Mouse (Mus musculus): ENCODE data around the gene Strn3.
"Not testable (repeated sequence)": the region's sequence is repeated elsewhere in the genome, so short reads cannot be mapped to it uniquely, and the experiment has no call there.

The Strn3 gene

DNA sequence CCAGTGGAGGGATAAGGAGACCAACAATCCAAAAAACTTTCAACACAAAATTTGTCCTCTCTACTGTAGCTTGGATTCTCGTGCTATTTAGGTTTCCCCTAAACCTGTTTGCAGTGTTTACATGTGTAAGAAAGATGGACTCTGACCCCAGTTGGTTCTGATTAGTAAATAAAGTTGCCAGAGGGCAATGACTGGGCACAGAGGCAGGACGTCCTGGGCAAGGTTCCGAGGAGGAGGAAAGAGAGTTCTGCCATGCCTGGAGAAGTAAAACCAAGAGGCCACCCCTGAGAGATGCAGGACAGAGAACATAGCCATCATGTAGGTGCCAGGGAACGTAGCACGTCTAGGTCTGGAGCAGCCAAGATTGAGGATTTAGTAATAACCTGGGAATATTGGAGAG lies 79.3 kb downstream of the Strn3 start:
- DNase-seq (ENCODE audit: low spot score), result no peak

DNA sequence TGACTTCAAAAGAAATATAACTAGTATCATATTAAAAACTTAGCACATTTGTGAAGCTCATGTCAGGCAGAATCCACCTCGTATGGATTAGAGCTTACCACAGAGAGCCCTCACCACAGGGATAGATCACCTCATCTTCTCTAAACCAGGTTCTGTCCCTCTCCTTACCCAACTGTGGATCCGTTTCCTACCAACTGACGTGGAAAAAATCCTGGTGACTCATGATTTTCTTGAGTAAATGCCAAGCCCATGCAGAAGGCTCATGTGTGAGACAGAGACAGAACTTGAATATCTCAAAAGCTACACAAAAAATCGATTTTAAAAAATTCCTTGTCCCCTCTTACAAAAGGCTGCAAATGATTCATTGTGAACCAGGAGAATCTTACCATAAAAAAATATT lies 85.6 kb downstream of the Strn3 start:
- DNase-seq (ENCODE audit: low spot score), result no peak

DNA sequence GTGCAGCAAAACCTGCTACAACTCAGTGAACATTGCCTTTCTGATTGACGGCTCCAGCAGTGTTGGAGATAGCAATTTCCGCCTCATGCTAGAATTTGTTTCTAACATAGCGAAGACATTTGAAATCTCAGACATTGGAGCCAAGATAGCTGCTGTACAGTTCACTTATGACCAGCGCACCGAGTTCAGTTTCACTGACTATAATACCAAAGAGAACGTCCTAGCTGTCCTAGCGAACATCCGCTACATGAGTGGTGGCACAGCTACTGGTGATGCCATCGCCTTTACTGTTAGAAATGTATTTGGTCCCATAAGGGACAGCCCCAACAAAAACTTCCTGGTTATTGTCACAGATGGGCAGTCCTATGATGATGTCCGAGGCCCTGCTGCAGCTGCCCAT lies 88.4 kb downstream of the Strn3 start:
- DNase-seq (ENCODE audit: low spot score), result no peak

DNA sequence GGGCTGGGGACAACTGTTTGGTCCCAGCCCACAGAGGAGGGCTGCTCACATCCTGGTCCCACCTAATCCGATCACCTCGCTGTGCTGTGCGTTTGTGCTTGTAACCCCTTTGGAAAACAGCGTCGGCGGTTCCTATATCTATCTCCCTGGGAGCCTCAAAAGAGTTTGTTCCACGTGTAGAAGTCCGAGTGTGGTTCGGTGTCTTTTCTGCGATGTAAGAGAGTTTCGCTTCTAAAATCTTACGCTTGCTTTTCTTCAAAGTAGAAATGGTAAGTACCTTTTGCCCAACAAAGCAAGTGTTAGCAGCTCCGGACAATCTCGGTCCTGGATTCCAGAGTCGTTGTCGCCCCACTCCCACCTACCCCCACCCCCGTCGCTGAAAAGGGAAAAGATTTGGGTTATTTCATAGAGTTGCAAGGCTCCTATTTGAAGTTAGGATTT lies 97.6 kb downstream of the Strn3 start:
- peak; percentile 27 for DNase-seq (ENCODE audit: low spot score)

DNA sequence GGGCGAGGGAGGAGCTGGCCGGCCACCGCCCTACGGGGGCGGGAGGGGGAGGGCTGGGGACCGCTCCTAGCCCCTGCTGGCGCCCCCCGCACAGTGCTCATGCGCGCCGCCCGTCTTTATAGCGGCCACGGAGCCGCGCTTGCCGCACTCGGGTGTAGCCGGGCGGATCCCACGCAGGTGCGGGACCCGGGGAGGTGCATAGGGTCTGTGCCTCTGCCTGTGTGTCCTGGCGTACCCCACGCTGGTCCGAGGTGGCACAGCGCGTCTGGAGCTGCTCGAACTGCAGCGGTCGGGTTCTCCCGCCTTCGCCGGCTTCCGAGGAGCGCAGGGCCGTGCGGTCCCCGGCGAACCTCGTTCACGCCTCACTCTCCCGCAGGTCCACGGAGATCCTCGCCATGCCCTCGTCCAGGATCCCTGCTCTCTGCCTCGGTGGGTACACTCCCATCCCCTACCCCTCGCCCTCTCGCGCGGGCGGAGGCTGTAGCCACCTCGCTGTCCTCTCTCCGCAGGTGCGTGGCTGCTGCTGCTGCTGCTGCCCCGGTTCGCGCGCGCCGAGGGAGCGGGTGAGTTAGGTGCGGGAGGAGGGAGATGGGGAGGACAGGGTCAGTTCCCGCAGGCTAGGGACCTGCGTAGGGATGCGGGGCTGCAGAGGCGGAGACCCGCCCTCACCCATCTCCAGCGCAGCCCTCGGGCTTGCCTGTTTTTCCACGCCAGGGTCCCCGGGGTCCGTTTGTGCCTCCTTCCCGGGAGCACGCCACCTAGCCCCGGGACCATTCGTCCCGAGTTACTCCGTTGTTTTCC lies 98.3 kb downstream of the Strn3 start, which contains the start of gene Coch:
Gene Coch (plus strand): TSS at position 113 of the 801 bp plus-strand sequence.
- DNase-seq (ENCODE audit: low spot score), result peak; percentile 45

DNA sequence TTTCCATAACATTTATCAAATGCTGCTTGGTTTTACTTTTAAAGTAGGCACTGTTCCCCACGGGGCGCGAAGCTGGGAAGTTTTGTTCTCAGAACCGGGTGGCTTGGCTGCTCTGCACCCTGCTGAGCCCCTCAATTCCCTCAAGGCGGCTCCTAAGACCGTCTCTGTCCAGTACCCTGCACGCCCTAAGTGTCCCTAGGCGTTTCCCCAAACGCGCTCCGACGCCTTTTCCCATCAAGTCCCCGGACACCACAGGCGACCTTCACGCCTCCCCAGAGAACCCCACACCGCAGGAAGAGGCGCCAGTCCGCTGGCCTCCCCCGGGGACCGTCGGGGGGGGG lies 98.8 kb downstream of the Strn3 start:
- peak; percentile 65 for DNase-seq (ENCODE audit: low spot score)

DNA sequence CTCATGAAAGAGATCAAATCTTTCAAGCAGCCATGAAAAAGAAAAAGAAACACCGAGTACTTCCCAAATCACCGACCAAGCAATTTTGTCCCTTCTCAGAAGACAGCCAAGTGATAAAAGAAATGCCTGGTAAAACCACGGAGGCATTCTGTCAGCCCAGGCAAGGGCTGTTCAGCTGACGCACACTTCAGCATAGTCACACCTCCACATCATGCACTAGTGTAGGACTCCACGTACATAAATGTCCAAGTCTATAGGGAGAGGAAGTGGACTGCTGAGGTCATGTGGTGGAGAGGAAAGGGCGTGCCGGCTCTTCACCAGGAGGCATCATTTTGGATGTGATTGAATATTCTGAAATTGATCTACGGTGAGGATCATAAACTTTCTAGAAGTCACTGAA lies 99.8 kb downstream of the Strn3 start:
- DNase-seq (ENCODE audit: low spot score), result no peak

DNA sequence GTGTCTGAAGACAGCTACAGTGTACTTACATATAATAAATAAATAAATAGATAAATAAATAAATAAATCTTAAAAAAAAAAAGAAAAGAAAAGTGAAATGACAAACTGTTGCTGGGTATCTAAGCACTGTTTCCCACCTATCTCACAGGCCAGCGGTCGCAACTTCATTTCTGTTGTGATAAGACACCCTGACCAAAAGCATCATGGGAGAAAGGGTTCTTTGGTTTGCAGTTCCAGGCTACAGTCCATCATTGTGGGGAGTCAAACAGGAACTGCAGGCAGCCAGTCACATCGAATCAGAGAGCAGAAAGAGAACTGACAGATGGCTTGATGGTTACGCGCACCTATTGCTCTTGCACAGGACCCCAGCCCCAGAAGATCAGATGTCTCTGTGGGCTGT lies 102.4 kb downstream of the Strn3 start:
- no peak for DNase-seq (ENCODE audit: low spot score)

DNA sequence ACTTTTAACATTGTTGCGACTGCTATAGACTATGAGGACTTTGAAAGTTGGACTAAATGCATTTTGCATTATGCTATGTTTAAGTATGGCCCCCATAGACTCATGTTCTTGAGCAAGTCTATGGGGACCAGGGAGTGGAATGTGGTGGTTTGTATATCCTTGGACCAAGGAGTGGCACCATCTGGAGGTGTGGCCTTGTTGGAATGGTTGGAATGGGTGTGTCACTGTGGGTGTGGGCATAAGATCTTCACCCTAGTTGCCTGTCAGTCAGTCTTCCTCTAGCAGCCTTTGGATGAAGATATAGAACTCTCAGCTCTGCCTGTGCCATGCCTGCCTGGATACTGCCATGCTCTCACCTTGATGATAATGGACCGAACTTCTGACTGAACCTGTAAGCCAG lies 113.9 kb downstream of the Strn3 start:
- not testable (repeated sequence) for DNase-seq (ENCODE audit: low spot score)

DNA sequence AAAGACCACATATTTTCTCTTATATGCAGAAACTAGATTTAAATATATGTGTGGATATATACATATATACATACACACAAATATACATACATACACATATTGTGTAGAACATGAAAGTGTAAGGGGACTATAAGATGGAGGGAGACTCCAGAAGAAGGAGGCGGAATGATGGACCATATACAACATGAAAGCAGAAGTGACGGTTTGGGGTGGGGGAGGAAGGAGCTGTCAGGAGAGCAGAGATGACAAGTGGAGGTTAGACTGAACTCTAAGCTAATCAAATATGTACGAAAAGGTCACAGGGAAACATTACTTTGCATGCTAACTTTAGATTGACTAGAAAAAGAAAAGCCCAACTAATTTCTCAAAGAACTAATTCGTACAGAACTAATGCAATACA lies 119.0 kb downstream of the Strn3 start:
- DNase-seq (ENCODE audit: low spot score), result no peak

DNA sequence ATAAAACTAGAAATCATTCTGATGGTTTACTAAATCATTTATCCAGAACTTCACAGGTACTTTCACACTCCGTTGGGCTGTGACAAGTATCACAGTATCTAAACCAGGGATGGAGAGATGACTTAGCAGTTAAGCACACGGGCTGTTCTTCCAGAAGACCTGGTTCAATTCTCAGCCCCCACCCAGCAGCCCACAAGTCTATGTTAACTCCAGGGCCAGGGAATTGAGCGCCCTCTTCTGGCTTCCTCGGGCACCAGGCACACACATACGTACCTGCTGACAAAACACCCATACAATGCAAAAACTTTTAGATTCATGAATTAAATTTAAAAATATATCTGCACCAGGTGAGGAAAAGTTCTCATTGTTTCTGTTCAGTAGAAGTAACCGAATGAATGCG lies 121.8 kb downstream of the Strn3 start:
- DNase-seq (ENCODE audit: low spot score), result no peak

DNA sequence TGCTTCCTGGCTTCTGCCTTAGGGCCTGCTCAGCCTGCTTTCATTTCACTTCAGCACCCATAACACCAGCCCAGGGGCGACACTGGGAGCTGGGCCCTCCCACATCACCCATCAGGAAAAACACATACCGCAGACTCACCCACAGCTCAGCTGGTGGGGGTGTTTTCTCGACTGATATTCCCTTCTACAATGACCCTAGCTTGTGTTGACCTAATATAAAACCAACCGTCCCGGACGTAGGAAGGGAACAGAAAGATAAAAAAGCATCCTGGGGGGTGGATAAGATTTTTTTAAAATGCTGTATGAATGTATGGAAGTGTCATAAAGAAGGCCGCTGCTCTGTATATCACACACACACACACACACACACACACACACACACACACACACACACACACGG lies 122.2 kb downstream of the Strn3 start:
- DNase-seq (ENCODE audit: low spot score), result no peak

DNA sequence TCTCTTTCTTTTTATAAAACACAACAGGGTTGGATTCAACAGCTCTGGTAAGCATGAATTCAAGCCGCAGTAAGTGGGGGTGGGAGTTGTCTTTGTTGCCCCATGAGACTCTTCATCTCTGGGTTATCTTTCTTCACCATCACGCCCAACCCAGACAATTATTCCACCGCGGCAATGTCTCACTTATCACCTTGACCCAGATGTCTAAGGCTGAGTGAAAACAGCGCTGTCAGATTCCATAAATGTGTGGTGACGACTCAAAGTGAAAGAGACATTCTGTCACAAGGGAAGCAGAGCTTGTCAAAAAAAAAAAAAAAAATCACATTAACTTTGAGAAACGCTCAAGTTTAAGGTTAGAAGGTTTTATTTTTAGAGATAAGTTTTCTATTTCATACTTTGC lies 124.5 kb downstream of the Strn3 start:
- DNase-seq (ENCODE audit: low spot score), result peak; percentile 30

DNA sequence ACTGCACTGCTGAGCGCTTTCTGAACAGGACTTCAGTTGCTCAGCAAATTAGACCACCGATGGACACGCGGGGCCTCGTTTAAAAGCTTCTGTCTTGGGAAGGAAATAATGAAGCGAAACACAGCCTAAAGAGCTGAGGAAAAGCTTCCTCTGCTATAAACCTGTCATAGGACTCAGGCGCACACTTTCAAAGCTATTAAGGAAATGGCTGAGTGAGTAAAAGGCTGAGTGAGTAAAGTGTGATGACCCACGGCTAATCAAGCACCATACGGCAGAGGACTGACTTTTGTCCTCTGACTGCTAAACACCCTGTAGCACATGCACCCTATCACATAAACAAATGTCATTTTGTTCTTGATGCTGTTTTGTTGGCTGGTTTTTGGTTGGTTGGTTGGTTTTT lies 130.3 kb downstream of the Strn3 start:
- peak; percentile 9 for DNase-seq (ENCODE audit: low spot score)
